Mouse (Mus musculus): ENCODE results near the gene Trappc5.

Gene Trappc5

GRCm38 (mm10) chr8:3678831-3679230 lies 2.7 kb downstream of the Trappc5 start:
- DNase-seq: no peak

- DNase-seq: no peak
Observed at GRCm38 (mm10) chr8:3679236-3679635, 3.1 kb downstream of the Trappc5 start.

- DNase-seq: peak in 1 of 2 experiments; percentile 21
Observed at GRCm38 (mm10) chr8:3679656-3680055, 3.6 kb downstream of the Trappc5 start.

- no peak for DNase-seq
Observed at GRCm38 (mm10) chr8:3682435-3682834, 6.3 kb downstream of the Trappc5 start.

- no peak for DNase-seq
Observed at GRCm38 (mm10) chr8:3683408-3684176, 7.5 kb downstream of the Trappc5 start.

- no peak for DNase-seq
Observed at GRCm38 (mm10) chr8:3684530-3684929, 8.4 kb downstream of the Trappc5 start.

GRCm38 (mm10) chr8:3685422-3685821 lies 9.3 kb downstream of the Trappc5 start:
- DNase-seq: no peak

GRCm38 (mm10) chr8:3687537-3687936 lies 11.4 kb downstream of the Trappc5 start:
- no peak for DNase-seq

GRCm38 (mm10) chr8:3690774-3691173 lies 14.7 kb downstream of the Trappc5 start:
- DNase-seq: no peak

GRCm38 (mm10) chr8:3694121-3694520 lies 18.0 kb downstream of the Trappc5 start, which contains the start of gene Fcer2a:
Gene Fcer2a (minus strand): TSS chr8:3694175.
- DNase-seq: no peak

- DNase-seq: no peak
Observed at GRCm38 (mm10) chr8:3701491-3701890, 25.4 kb downstream of the Trappc5 start.

GRCm38 (mm10) chr8:3705711-3706110 lies 29.6 kb downstream of the Trappc5 start:
- DNase-seq: peak in 1 of 2 experiments; percentile 31

- DNase-seq: no peak
Observed at GRCm38 (mm10) chr8:3707611-3708010, 31.5 kb downstream of the Trappc5 start.

GRCm38 (mm10) chr8:3710312-3710711 lies 34.2 kb downstream of the Trappc5 start:
- no peak for DNase-seq

GRCm38 (mm10) chr8:3711646-3712045 lies 35.5 kb downstream of the Trappc5 start:
- no peak for DNase-seq

GRCm38 (mm10) chr8:3717321-3717954 lies 41.3 kb downstream of the Trappc5 start:
- no peak for DNase-seq

GRCm38 (mm10) chr8:3718559-3718958 lies 42.5 kb downstream of the Trappc5 start:
- peak; percentile 72 to 73 for DNase-seq

GRCm38 (mm10) chr8:3720551-3720950 lies 44.5 kb downstream of the Trappc5 start, which contains the start of gene Clec4g:
Gene Clec4g (minus strand): TSS chr8:3720651.
- no peak for DNase-seq

- no peak for DNase-seq
Observed at GRCm38 (mm10) chr8:3721041-3721440, 44.9 kb downstream of the Trappc5 start.
